Mouse (Mus musculus): ENCODE measurements around the gene Gapt.

The Gapt gene

DNA sequence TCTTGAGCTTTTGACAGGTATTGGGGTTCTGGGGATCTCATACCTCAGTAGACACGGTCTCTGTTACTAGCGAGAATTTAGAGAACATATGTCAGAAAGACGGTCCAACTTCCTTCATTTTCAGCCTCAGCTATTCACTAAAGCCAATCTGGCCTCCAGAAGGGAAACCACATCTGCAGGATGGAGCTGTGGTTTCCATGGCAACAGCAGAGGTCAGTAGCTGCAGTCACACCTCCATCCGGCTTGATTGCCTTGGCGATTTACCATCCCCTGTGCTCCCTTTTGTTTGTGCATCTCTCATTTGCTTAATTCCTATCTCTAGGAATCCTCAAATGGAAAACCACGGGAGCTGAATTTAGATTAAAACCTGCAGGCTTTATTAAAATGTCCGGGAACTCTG is 10.3 kb downstream of the Gapt start:
- no peak for DNase-seq (ENCODE audit: low spot score in 2 of 2)

- no peak for DNase-seq (ENCODE audit: low spot score in 2 of 2)
These were observed 14.4 kb downstream of the Gapt start for GRCm38 (mm10) chr13:110342602-110343001.

GRCm38 (mm10) chr13:110332958-110333597 is 23.9 kb downstream of the Gapt start:
- no peak for DNase-seq (ENCODE audit: low spot score in 2 of 2)

GRCm38 (mm10) chr13:110318746-110319145 is 38.3 kb downstream of the Gapt start:
- no peak for DNase-seq (ENCODE audit: low spot score in 2 of 2)

GRCm38 (mm10) chr13:110307188-110307587 is 49.8 kb downstream of the Gapt start:
- no peak for DNase-seq (ENCODE audit: low spot score in 2 of 2)
